Mouse (Mus musculus): Measurements from ENCODE around the gene Khdc1b.

- TF ChIP-seq CTCF (IDR thresholded peaks at IDR 0.05 in 2 of 3, conservative IDR thresholded peaks at IDR 0.05 in 1 of 3; ENCODE audit: control insufficient read depth in 1 of 3, insufficient read depth in 1 of 3, low read depth in 2 of 3, low read length in 3 of 3, poor library complexity in 1 of 3, severe bottlenecking in 1 of 3) (peak; percentile 49 to 80 (median 74)), ZNF384 (IDR thresholded peaks at IDR 0.05; ENCODE audit: low read depth, low read length) (no peak), ELF1 (IDR thresholded peaks at IDR 0.05; ENCODE audit: low read depth, low read length) (no peak), MAX (IDR thresholded peaks at IDR 0.05; ENCODE audit: low read length) (no peak), SMC3 (IDR thresholded peaks at IDR 0.05; ENCODE audit: low read depth, low read length) (peak; percentile 77), GATA1 (IDR thresholded peaks at IDR 0.05; ENCODE audit: low read depth, low read length) (no peak), BHLHE40 (IDR thresholded peaks at IDR 0.05; ENCODE audit: borderline replicate concordance, low read depth, low read length) (no peak)
Observed at GRCm38 (mm10) chr1:21411331-21412196, 28.2 kb downstream of the Khdc1b start.

Data from MEL (cell line).